Mouse (Mus musculus): ENCODE data around the gene Dap. TPM values are rescaled to one million over a fixed set of nuclear protein-coding genes. Genes with fewer than 3 reads are reported as not detected.

Dap gene
- 85.8 and 91.9 TPM in 2 replicates for polyA plus RNA-seq (2015; fragmentation: Nextera tagmentation; extraction: Ambion mirVana)

GRCm38 (mm10) chr15:31224135-31224761 is at the start of gene Dap:
Dap (plus strand) TSS chr15:31224314.
- peak; percentile 99 for ATAC-seq (ENCODE audit: low FRiP score, low read depth)
- Histone ChIP-seq H3K27me3 (no peaks in the 10 kb centered on the region), H3K4me1 (peaks cover 18% of the 10 kb centered on the region), H3K27ac (peak within 1 kb of the TSS; percentile 58; the same call in 1 of the 2 replicates), H3K4me2 (replicated peaks) (peak within 1 kb of the TSS; percentile 73), H3K9me3 (no peaks in the 10 kb centered on the region), H3K9ac (peak within 1 kb of the TSS; percentile 88), H3K36me3 (no peaks in the 10 kb centered on the region), H3K4me3 (peak within 1 kb of the TSS; percentile 83)
- 1% methylated on average over 67 of the region's 67 CpGs for WGBS

- WGBS, result 10% methylated on average over 8 of the region's 8 CpGs
- ATAC-seq (ENCODE audit: low FRiP score, low read depth), result peak; percentile 88
Observed at GRCm38 (mm10) chr15:31176566-31176965, 47.5 kb upstream of the Dap start.

DNA sequence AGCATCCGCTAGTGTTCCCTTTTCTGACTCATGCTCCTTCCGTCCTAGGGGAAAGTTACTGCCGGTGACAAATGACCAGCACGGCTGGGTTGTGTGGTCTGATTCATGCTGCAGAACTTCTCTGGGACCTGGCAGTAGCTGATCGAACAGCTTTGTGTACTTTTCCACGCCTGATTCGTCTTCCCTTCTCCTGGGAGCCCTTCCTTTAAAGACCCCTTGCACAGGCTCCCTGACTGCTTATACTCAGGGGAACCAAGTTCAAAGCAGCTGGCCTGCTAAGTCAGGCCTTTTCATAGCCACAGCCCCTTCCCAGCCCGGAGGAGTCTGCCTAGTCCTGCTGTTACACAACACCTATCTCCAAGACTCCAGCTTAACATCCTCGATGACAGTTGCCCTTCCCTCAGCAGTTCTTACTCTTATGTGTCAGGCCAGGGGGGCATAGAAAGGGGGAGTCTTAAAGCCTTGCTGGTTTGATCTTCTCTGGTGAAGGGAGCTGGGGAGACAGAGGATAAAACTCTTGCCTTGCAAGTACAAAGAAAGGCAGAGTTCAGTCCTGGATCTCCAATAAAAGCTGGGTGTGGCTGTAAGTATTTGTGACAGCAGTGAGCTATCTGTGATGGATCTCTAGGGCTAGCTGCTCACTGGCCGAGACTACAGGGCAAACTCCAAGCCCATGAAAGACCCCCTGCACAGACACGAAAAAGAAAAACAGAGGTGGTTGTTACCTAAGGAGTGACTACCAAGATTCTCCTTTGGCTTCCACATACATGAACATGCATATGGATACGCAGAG is 39.3 kb upstream of the Dap start:
- Histone ChIP-seq H3K27ac (no peak overlapping the region), H3K4me3 (no peak overlapping the region), H3K9ac (no peak overlapping the region), H3K9me3 (no peaks in the 10 kb centered on the region), H3K27me3 (no peaks in the 10 kb centered on the region), H3K36me3 (no peaks in the 10 kb centered on the region), H3K4me1 (no peaks in the 10 kb centered on the region), H3K4me2 (replicated peaks) (no peak overlapping the region)
- no peak for ATAC-seq (ENCODE audit: low FRiP score, low read depth)
- 54% methylated on average over 12 of the region's 12 CpGs for WGBS

More at GRCm38 (mm10) chr15:31176566-31176965, 47.5 kb upstream of the Dap start:
- Histone ChIP-seq H3K4me1 (no peaks in the 10 kb centered on the region; the same call in 1 of the 2 replicates), H3K4me2 (replicated peaks) (peak overlapping the region; percentile 42), H3K9ac (no peak overlapping the region), H3K36me3 (no peaks in the 10 kb centered on the region), H3K27ac (no peak overlapping the region), H3K4me3 (no peak overlapping the region), H3K9me3 (0 out of 2 replicates have a peak, but pooled peaks cover 3% of the 10 kb centered on the region), H3K27me3 (peaks cover 4% of the 10 kb centered on the region; the same call in 1 of the 2 replicates)

DNA sequence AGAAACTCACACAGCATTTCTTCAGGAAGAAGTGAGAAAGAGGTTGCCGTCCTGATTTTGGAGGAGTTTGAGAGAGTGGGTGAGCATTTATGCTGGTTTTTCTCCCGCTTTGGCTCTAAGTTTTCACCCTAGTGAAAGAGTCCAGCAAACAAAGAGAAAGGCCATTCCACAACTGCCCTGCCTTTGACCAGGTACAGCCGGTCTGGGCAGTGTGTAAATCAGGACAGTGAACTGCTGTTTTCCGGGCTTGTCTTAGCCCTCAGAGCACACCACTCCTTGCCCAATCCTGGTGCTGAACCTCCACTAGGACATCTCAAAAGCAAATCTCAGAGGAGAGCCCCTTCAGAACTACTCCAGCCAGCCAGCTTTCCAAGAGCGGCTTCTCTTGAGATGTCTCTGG is 38.6 kb upstream of the Dap start:
- no peak overlapping the region for H3K4me2 ChIP-seq (replicated peaks)
- H3K9me3 ChIP-seq, result no peaks in the 10 kb centered on the region
- H3K4me3 ChIP-seq, result no peak overlapping the region
- no peak overlapping the region for H3K9ac ChIP-seq
- no peaks in the 10 kb centered on the region for H3K27me3 ChIP-seq
- H3K27ac ChIP-seq, result no peak overlapping the region
- H3K36me3 ChIP-seq, result no peaks in the 10 kb centered on the region
- no peak for ATAC-seq (ENCODE audit: low FRiP score, low read depth)
- 76% methylated on average over 5 of the region's 5 CpGs for WGBS
- no peaks in the 10 kb centered on the region for H3K4me1 ChIP-seq

DNA sequence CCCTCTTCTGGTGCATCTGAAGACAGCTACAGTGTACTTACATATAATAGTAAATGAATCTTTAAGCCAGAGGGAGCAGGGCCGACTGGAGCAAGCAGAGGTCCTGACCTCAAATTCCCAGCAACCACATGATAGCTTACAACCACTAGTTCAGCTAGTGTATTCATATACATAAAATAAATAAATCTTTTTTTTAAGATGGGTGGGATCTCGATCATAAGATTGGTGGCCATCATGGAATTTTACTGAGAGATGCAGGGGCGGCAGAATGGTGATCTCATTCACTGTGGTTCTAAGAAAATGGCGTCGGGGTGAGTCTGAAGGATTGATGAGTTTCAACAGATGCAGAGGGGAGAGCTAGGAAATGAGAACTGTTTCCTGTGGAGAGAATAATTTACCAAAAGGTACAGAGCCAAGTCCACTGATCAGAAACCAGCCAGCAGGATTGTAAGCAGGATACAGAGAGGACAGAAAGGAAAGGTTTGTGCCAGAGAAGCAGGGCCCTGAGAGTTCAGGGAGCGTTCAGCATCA is 37.7 kb upstream of the Dap start:
- Histone ChIP-seq H3K27ac (no peak overlapping the region), H3K9ac (no peak overlapping the region), H3K4me1 (no peaks in the 10 kb centered on the region), H3K4me2 (replicated peaks) (no peak overlapping the region), H3K9me3 (no peaks in the 10 kb centered on the region), H3K27me3 (no peaks in the 10 kb centered on the region), H3K36me3 (no peaks in the 10 kb centered on the region), H3K4me3 (no peak overlapping the region)
- ATAC-seq (ENCODE audit: low FRiP score, low read depth), result no peak
- WGBS, result 77% methylated on average over 6 of the region's 6 CpGs

GRCm38 (mm10) chr15:31192563-31192962 is 31.6 kb upstream of the Dap start:
- H3K4me2 ChIP-seq (replicated peaks), result no peak overlapping the region
- H3K4me3 ChIP-seq, result no peak overlapping the region
- no peak overlapping the region for H3K27ac ChIP-seq
- H3K36me3 ChIP-seq, result no peaks in the 10 kb centered on the region
- WGBS, result 80% methylated on average over 1 of the region's 1 CpGs
- H3K9ac ChIP-seq, result no peak overlapping the region
- H3K9me3 ChIP-seq, result no peaks in the 10 kb centered on the region
- no peaks in the 10 kb centered on the region for H3K4me1 ChIP-seq
- no peak for ATAC-seq (ENCODE audit: low FRiP score, low read depth)
- no peaks in the 10 kb centered on the region; the same call in 1 of the 2 replicates for H3K27me3 ChIP-seq

DNA sequence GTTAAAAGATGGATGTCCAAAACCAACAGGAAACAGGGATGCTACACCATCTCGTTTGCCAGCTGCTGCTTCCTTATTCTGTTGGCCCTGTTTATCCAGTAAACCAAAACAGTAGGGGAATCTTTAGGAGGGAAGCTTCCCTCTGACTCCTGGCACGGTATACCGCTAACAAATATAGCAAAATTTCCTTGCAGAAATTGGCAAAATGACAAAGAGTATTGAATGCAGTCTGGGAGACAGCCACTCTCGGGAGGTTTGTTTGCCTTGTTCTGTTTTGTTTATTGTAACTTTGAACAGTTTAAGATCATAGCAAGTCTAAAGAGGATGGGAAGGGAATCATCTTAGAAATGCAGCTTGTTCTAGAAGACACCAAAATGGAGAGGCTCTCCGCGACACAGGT is 28.3 kb upstream of the Dap start:
- Histone ChIP-seq H3K9ac (no peak overlapping the region), H3K9me3 (no peaks in the 10 kb centered on the region), H3K4me2 (replicated peaks) (no peak overlapping the region), H3K27ac (no peak overlapping the region), H3K4me3 (no peak overlapping the region), H3K27me3 (no peaks in the 10 kb centered on the region; the same call in 1 of the 2 replicates), H3K4me1 (no peaks in the 10 kb centered on the region), H3K36me3 (no peaks in the 10 kb centered on the region)
- ATAC-seq (ENCODE audit: low FRiP score, low read depth), result no peak
- 79% methylated on average over 6 of the region's 6 CpGs for WGBS

GRCm38 (mm10) chr15:31207346-31208093 is 16.6 kb upstream of the Dap start:
- no peaks in the 10 kb centered on the region for H3K27me3 ChIP-seq
- no peak overlapping the region for H3K4me2 ChIP-seq (replicated peaks)
- no peak overlapping the region for H3K9ac ChIP-seq
- H3K36me3 ChIP-seq, result no peaks in the 10 kb centered on the region
- peak; percentile 61; the same call in 1 of the 2 replicates for ATAC-seq (ENCODE audit: low FRiP score, low read depth)
- no peak overlapping the region for H3K4me3 ChIP-seq
- H3K4me1 ChIP-seq, result no peaks in the 10 kb centered on the region
- H3K27ac ChIP-seq, result no peak overlapping the region
- WGBS, result 77% methylated on average over 9 of the region's 9 CpGs
- no peaks in the 10 kb centered on the region for H3K9me3 ChIP-seq

- H3K4me2 ChIP-seq (replicated peaks), result no peak overlapping the region
- WGBS, result 72% methylated on average over 7 of the region's 7 CpGs
- H3K36me3 ChIP-seq, result no peaks in the 10 kb centered on the region
- no peak overlapping the region for H3K27ac ChIP-seq
- no peaks in the 10 kb centered on the region for H3K27me3 ChIP-seq
- no peaks in the 10 kb centered on the region for H3K9me3 ChIP-seq
- no peak overlapping the region for H3K4me3 ChIP-seq
- H3K9ac ChIP-seq, result no peak overlapping the region
- no peaks in the 10 kb centered on the region for H3K4me1 ChIP-seq
- no peak for ATAC-seq (ENCODE audit: low FRiP score, low read depth)
Observed at GRCm38 (mm10) chr15:31211910-31212309, 12.2 kb upstream of the Dap start.

GRCm38 (mm10) chr15:31213619-31214270 is 10.4 kb upstream of the Dap start:
- Histone ChIP-seq H3K4me2 (replicated peaks) (no peak overlapping the region), H3K36me3 (no peaks in the 10 kb centered on the region), H3K9me3 (no peaks in the 10 kb centered on the region), H3K27me3 (no peaks in the 10 kb centered on the region), H3K4me3 (no peak overlapping the region), H3K4me1 (no peaks in the 10 kb centered on the region), H3K27ac (no peak overlapping the region), H3K9ac (no peak overlapping the region)
- no peak for ATAC-seq (ENCODE audit: low FRiP score, low read depth)
- WGBS, result 96% methylated on average over 3 of the region's 3 CpGs

DNA sequence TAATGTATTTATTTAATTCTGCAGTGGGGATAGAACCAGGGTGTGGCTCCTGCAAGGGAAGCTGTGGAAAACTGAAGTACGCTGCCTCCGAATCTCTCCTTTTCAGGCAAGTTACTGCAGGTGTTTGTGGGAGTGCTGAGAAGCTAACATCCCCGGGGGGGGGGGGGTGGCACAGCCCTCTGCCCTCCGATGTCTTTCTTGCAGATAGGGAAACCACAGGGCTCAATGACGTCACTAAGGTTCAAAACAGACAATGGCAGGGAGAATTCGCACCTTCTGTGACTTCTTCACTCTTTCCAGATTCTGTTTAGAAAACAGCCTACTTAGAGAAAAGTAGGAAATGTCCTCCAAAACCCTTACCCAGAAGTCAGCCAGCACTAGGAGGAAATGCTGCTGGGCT is 1.9 kb upstream of the Dap start:
- Histone ChIP-seq H3K27me3 (no peaks in the 10 kb centered on the region), H3K9ac (no peak overlapping the region), H3K9me3 (no peaks in the 10 kb centered on the region), H3K4me2 (replicated peaks) (no peak overlapping the region), H3K4me1 (peaks cover 18% of the 10 kb centered on the region), H3K27ac (no peak overlapping the region), H3K36me3 (no peaks in the 10 kb centered on the region), H3K4me3 (no peak overlapping the region)
- ATAC-seq (ENCODE audit: low FRiP score, low read depth), result no peak
- WGBS, result 82% methylated on average over 6 of the region's 6 CpGs

All from limb, embryonic 13.5 days (tissue).